Mouse (Mus musculus) inflammation-experienced regulatory T-cells, adult 16 weeks (primary cell): Measurements from ENCODE around the gene Trpm8. TPM values are rescaled to one million over a fixed set of nuclear protein-coding genes. Genes with fewer than 3 reads are reported as not detected.

Experiments
- polyA plus RNA-seq: library from polyadenylated mRNA; unstranded; fragments of 100-300 nt; shearing (Covaris generic); gene quantifications from one replicate; pipeline ENCODE4 v1.2.1, GENCODE M21; 2017

Trpm8 gene
- polyA plus RNA-seq = not detected

DNA sequence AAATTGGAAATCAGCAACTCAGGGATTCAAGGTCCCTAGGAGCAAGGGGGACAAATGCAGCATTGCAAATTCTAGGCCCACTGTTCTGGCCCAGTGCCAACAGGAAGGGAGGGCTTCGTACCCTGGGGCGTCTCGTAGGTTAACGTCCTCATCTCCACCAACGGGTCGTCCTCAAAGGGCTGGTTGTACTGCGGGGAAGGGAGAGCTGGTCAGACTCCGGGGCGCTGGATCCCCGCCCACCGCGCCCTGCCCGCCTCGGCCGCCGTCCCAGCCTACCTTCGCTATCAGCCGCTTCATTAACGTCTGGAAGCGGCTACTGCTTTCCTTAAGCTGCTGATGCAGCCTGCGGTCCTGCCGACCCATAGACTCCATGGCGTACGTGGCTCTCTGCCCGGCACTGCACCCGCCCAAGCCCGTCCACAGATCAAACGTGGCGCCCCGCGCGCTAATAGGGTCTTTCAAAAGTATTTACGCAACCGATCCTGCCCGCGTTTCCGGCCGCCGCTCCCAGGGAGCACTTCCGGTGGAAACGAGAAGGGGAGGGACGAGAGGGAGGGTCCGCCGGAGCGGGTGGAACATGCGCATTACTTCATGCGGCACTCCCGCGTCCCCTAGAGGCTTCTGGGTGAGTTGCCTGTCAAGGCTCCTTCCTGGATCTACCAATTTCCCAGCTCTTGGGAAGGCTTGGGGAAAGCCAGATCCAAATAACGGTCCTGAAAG is at the start of gene Trpm8, which contains the start of gene Hjurp:
TSS of gene Trpm8 (plus strand) at position 564 of the 720 bp plus-strand sequence.
TSS of gene Hjurp (minus strand) at position 536 of the 720 bp plus-strand sequence.

DNA sequence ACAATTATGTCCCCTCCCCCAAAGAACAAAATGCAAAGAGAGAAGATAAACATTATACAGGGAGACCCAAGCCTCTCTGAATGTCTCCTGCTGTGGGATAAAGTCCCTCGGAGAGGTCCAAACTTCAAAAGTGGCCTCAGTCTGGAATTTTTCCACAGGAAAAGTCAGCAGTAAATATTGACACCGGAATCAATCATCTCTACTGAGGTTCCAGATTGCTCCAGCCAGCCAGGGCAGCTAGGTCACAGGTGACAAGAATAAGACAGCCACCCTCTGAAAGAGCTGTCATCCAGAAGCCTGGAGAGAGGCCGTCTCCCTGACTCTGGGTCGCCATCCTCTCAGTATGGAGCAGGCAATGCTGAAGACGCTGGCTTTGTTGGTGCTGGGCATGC is 129.3 kb downstream of the Trpm8 start, which contains the start of gene Spp2:
TSS of gene Spp2 (plus strand) at position 155 of the 392 bp plus-strand sequence.

Other genes starting within 250 kb of the Trpm8 start
- gene Ugt1a10, start 222.3 kb upstream of the Trpm8 start, polyA plus RNA-seq = not detected
- not detected for gene Ugt1a9, start 206.9 kb upstream of the Trpm8 start, polyA plus RNA-seq
- gene Ugt1a8, start 189.8 kb upstream of the Trpm8 start, polyA plus RNA-seq = not detected
- gene Ugt1a7c, start 182.6 kb upstream of the Trpm8 start, polyA plus RNA-seq = 0.89 TPM
- gene Ugt1a6b, start 174.4 kb upstream of the Trpm8 start, polyA plus RNA-seq = 0.46 TPM
- gene Ugt1a6a, start 142.9 kb upstream of the Trpm8 start, polyA plus RNA-seq = 0.45 TPM
- gene Ugt1a5, start 111.6 kb upstream of the Trpm8 start, polyA plus RNA-seq = not detected
- not detected for gene Ugt1a2, start 77.1 kb upstream of the Trpm8 start, polyA plus RNA-seq
- gene Dnajb3, start 71.9 kb upstream of the Trpm8 start, polyA plus RNA-seq = 0.94 TPM
- not detected for gene Ugt1a1, start 65.7 kb upstream of the Trpm8 start, polyA plus RNA-seq
- 1.00 TPM for gene Mroh2a, start 50.7 kb upstream of the Trpm8 start, polyA plus RNA-seq
- gene Hjurp, start within 50 bp of the Trpm8 start, polyA plus RNA-seq = 121 TPM
- gene Spp2, start 129.3 kb downstream of the Trpm8 start, polyA plus RNA-seq = not detected
- not detected for gene Glrp1, start 232.4 kb downstream of the Trpm8 start, polyA plus RNA-seq